Mouse (Mus musculus) lung, adult 2 months (tissue): ENCODE results near the gene Srr.

Source experiments
- CTCF ChIP-seq: fragments of 200-500 bp; IDR thresholded peaks from 2 replicates; pipeline ENCODE4 v1.5.1; 2011; ENCODE audit warnings: mild to moderate bottlenecking, low read length, control low read depth; ENCODE audit not compliant: insufficient read depth
- POLR2A ChIP-seq: fragments of 200-500 bp; IDR thresholded peaks from 2 replicates; pipeline ENCODE4 v1.6.1; 2011; ENCODE audit warnings: low read depth, mild to moderate bottlenecking, control low read depth, low read length, borderline replicate concordance; ENCODE audit errors: extremely low read depth

GRCm38 (mm10) chr11:74974615-74975014 is 48.9 kb upstream of the Srr start:
- no peak for TF ChIP-seq CTCF
- no peak for TF ChIP-seq POLR2A
